Mouse (Mus musculus): Measurements from ENCODE around the gene Kctd2. TPM values are rescaled to one million over a fixed set of nuclear protein-coding genes. Genes with fewer than 3 reads are reported as not detected.

The Kctd2 gene
- 22.7 and 23.9 TPM in 2 replicates for polyA plus RNA-seq (2014; fragmentation: Nextera tagmentation; extraction: Ambion mirVana)

GRCm38 (mm10) chr11:115419531-115420237 lies at the start of gene Kctd2, which contains the start of gene Atp5h:
Kctd2 (plus strand) TSS chr11:115420128.
Atp5h (minus strand) TSS chr11:115419962.
- peaks cover 43% of the 10 kb centered on the region for H3K36me3 ChIP-seq (ENCODE audit: control insufficient read depth, insufficient read depth, low read length)

GRCm38 (mm10) chr11:115370368-115370767 lies 49.6 kb upstream of the Kctd2 start:
- no peak overlapping the region for H3K27ac ChIP-seq (ENCODE audit: low read depth, low read length)
- H3K27me3 ChIP-seq (ENCODE audit: control insufficient read depth, insufficient read depth, low read length), result peaks cover 45% of the 10 kb centered on the region
- no peaks in the 10 kb centered on the region for H3K36me3 ChIP-seq (ENCODE audit: control insufficient read depth, insufficient read depth, low read length)
- H3K4me2 ChIP-seq (replicated peaks; ENCODE audit: low read depth, low read length), result no peak overlapping the region
- H3K4me3 ChIP-seq (ENCODE audit: low read length), result no peak overlapping the region
- H3K9me3 ChIP-seq (ENCODE audit: control insufficient read depth, low read length), result no peaks in the 10 kb centered on the region
- no peak for ATAC-seq (ENCODE audit: low FRiP score, low TSS enrichment)
- 44% methylated on average over 7 of the region's 7 CpGs for WGBS
- peaks cover 12% of the 10 kb centered on the region for H3K4me1 ChIP-seq (ENCODE audit: control insufficient read depth, insufficient read depth, low read length)
- no peak overlapping the region for H3K9ac ChIP-seq (ENCODE audit: low read depth, low read length)

More at GRCm38 (mm10) chr11:115419531-115420237, at the start of gene Kctd2, which contains the start of gene Atp5h:
- H3K27me3 ChIP-seq (ENCODE audit: control insufficient read depth, insufficient read depth, low read length), result no peaks in the 10 kb centered on the region
- no peaks in the 10 kb centered on the region for H3K9me3 ChIP-seq (ENCODE audit: control insufficient read depth, low read length)
- peak; percentile 98 for ATAC-seq (ENCODE audit: low FRiP score, low TSS enrichment)
- peak within 1 kb of the TSS; percentile 88 for H3K4me2 ChIP-seq (replicated peaks; ENCODE audit: low read depth, low read length)
- peak within 1 kb of the TSS; percentile 93 for H3K4me3 ChIP-seq (ENCODE audit: low read length)
- H3K4me1 ChIP-seq (ENCODE audit: control insufficient read depth, insufficient read depth, low read length), result peaks cover 21% of the 10 kb centered on the region
- H3K27ac ChIP-seq (ENCODE audit: low read depth, low read length), result peak within 1 kb of the TSS; percentile 51; the same call in 1 of the 2 replicates
- H3K9ac ChIP-seq (ENCODE audit: low read depth, low read length), result peak within 1 kb of the TSS; percentile 89
- WGBS, result under 1% methylated on average over 40 of the region's 56 CpGs

GRCm38 (mm10) chr11:115371354-115371753 lies 48.6 kb upstream of the Kctd2 start:
- peaks cover 12% of the 10 kb centered on the region for H3K4me1 ChIP-seq (ENCODE audit: control insufficient read depth, insufficient read depth, low read length)

GRCm38 (mm10) chr11:115372015-115372414 lies 47.9 kb upstream of the Kctd2 start:
- Histone ChIP-seq H3K4me1 (ENCODE audit: control insufficient read depth, insufficient read depth, low read length) (peaks cover 8% of the 10 kb centered on the region), H3K27ac (ENCODE audit: low read depth, low read length) (no peak overlapping the region), H3K9ac (ENCODE audit: low read depth, low read length) (no peak overlapping the region), H3K9me3 (ENCODE audit: control insufficient read depth, low read length) (no peaks in the 10 kb centered on the region), H3K36me3 (ENCODE audit: control insufficient read depth, insufficient read depth, low read length) (no peaks in the 10 kb centered on the region), H3K27me3 (ENCODE audit: control insufficient read depth, insufficient read depth, low read length) (peaks cover 38% of the 10 kb centered on the region), H3K4me2 (replicated peaks; ENCODE audit: low read depth, low read length) (no peak overlapping the region), H3K4me3 (ENCODE audit: low read length) (no peak overlapping the region)
- 65% methylated on average over 1 of the region's 1 CpGs for WGBS
- ATAC-seq (ENCODE audit: low FRiP score, low TSS enrichment), result no peak

More at GRCm38 (mm10) chr11:115371354-115371753, 48.6 kb upstream of the Kctd2 start:
- ATAC-seq (ENCODE audit: low FRiP score, low TSS enrichment), result no peak
- Histone ChIP-seq H3K27ac (ENCODE audit: low read depth, low read length) (no peak overlapping the region; the same call in 1 of the 2 replicates), H3K9ac (ENCODE audit: low read depth, low read length) (no peak overlapping the region), H3K9me3 (ENCODE audit: control insufficient read depth, low read length) (no peaks in the 10 kb centered on the region), H3K4me2 (replicated peaks; ENCODE audit: low read depth, low read length) (no peak overlapping the region), H3K4me3 (ENCODE audit: low read length) (no peak overlapping the region), H3K27me3 (ENCODE audit: control insufficient read depth, insufficient read depth, low read length) (peaks cover 44% of the 10 kb centered on the region), H3K36me3 (ENCODE audit: control insufficient read depth, insufficient read depth, low read length) (no peaks in the 10 kb centered on the region)
- WGBS, result 66% methylated on average over 8 of the region's 8 CpGs

- WGBS, result 46% methylated on average over 2 of the region's 2 CpGs
- ATAC-seq (ENCODE audit: low FRiP score, low TSS enrichment), result no peak
- Histone ChIP-seq H3K9me3 (ENCODE audit: control insufficient read depth, low read length) (no peaks in the 10 kb centered on the region), H3K4me2 (replicated peaks; ENCODE audit: low read depth, low read length) (no peak overlapping the region), H3K9ac (ENCODE audit: low read depth, low read length) (no peak overlapping the region), H3K36me3 (ENCODE audit: control insufficient read depth, insufficient read depth, low read length) (no peaks in the 10 kb centered on the region), H3K27ac (ENCODE audit: low read depth, low read length) (no peak overlapping the region), H3K27me3 (ENCODE audit: control insufficient read depth, insufficient read depth, low read length) (peaks cover 31% of the 10 kb centered on the region), H3K4me3 (ENCODE audit: low read length) (no peak overlapping the region), H3K4me1 (ENCODE audit: control insufficient read depth, insufficient read depth, low read length) (0 out of 2 replicates have a peak, but pooled peaks cover 5% of the 10 kb centered on the region)
Observed at GRCm38 (mm10) chr11:115372737-115373136, 47.2 kb upstream of the Kctd2 start.

- Histone ChIP-seq H3K4me2 (replicated peaks; ENCODE audit: low read depth, low read length) (peak overlapping the region; percentile 43), H3K4me3 (ENCODE audit: low read length) (peak overlapping the region; percentile 35), H3K27ac (ENCODE audit: low read depth, low read length) (no peak overlapping the region), H3K9me3 (ENCODE audit: control insufficient read depth, low read length) (no peaks in the 10 kb centered on the region), H3K27me3 (ENCODE audit: control insufficient read depth, insufficient read depth, low read length) (peaks cover 21% of the 10 kb centered on the region), H3K36me3 (ENCODE audit: control insufficient read depth, insufficient read depth, low read length) (no peaks in the 10 kb centered on the region), H3K9ac (ENCODE audit: low read depth, low read length) (peak overlapping the region; percentile 36; the same call in 1 of the 2 replicates), H3K4me1 (ENCODE audit: control insufficient read depth, insufficient read depth, low read length) (0 out of 2 replicates have a peak, but pooled peaks cover 5% of the 10 kb centered on the region)
- 3% methylated on average over 30 of the region's 30 CpGs for WGBS
- peak; percentile 45; the same call in 1 of the 2 replicates for ATAC-seq (ENCODE audit: low FRiP score, low TSS enrichment)
Observed at GRCm38 (mm10) chr11:115373805-115374694, 45.9 kb upstream of the Kctd2 start.

GRCm38 (mm10) chr11:115374695-115375425 lies 45.1 kb upstream of the Kctd2 start:
- H3K27me3 ChIP-seq (ENCODE audit: control insufficient read depth, insufficient read depth, low read length), result peaks cover 21% of the 10 kb centered on the region

GRCm38 (mm10) chr11:115376722-115377121 lies 43.2 kb upstream of the Kctd2 start:
- Histone ChIP-seq H3K27me3 (ENCODE audit: control insufficient read depth, insufficient read depth, low read length) (peaks cover 21% of the 10 kb centered on the region), H3K4me3 (ENCODE audit: low read length) (no peak overlapping the region), H3K9ac (ENCODE audit: low read depth, low read length) (no peak overlapping the region), H3K4me1 (ENCODE audit: control insufficient read depth, insufficient read depth, low read length) (0 out of 2 replicates have a peak, but pooled peaks cover 5% of the 10 kb centered on the region), H3K27ac (ENCODE audit: low read depth, low read length) (no peak overlapping the region), H3K9me3 (ENCODE audit: control insufficient read depth, low read length) (no peaks in the 10 kb centered on the region), H3K36me3 (ENCODE audit: control insufficient read depth, insufficient read depth, low read length) (no peaks in the 10 kb centered on the region), H3K4me2 (replicated peaks; ENCODE audit: low read depth, low read length) (no peak overlapping the region)
- WGBS, result 61% methylated on average over 7 of the region's 7 CpGs
- ATAC-seq (ENCODE audit: low FRiP score, low TSS enrichment), result no peak

More at GRCm38 (mm10) chr11:115374695-115375425, 45.1 kb upstream of the Kctd2 start:
- Histone ChIP-seq H3K9ac (ENCODE audit: low read depth, low read length) (0 out of 2 replicates have a peak overlapping the region, but pooled peaks have one; percentile 36), H3K9me3 (ENCODE audit: control insufficient read depth, low read length) (no peaks in the 10 kb centered on the region), H3K4me3 (ENCODE audit: low read length) (peak overlapping the region; percentile 35; the same call in 1 of the 2 replicates), H3K4me2 (replicated peaks; ENCODE audit: low read depth, low read length) (peak overlapping the region; percentile 43), H3K36me3 (ENCODE audit: control insufficient read depth, insufficient read depth, low read length) (no peaks in the 10 kb centered on the region), H3K4me1 (ENCODE audit: control insufficient read depth, insufficient read depth, low read length) (0 out of 2 replicates have a peak, but pooled peaks cover 5% of the 10 kb centered on the region), H3K27ac (ENCODE audit: low read depth, low read length) (no peak overlapping the region)
- WGBS, result 66% methylated on average over 12 of the region's 12 CpGs
- no peak for ATAC-seq (ENCODE audit: low FRiP score, low TSS enrichment)

All from kidney, embryonic 14.5 days (tissue).